Mouse (Mus musculus): ENCODE data around the gene Spsb4. TPM values are rescaled to one million over a fixed set of nuclear protein-coding genes. Genes with fewer than 3 reads are reported as not detected.
A peak's percentile ranks its signal among the peaks of the same experiment; 100 is the strongest.

Gene Spsb4
- polyA plus RNA-seq, 2 experiments, result 19.9 to 28.4 TPM

DNA sequence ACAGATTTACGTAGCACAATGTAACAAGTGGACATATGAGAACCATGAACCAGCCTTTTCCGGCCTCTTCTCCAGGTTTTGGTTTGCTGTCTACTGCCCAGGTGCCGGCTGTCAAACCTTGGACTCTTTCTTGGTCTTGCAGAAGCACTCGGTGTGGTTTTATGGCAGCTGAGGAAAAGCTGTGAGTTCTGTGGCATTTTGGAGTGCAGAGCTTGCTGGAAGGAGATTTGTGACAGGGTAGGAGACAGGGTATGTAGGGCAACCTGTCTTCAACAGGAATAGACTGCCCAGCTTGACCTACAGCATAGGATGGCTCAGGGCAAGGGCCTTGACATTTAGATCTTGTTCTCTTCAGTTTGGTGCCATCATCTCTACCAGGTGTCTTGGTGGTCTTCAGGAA is 4.3 kb upstream of the Spsb4 start:
- no peak for TF ChIP-seq POLR2A (IDR thresholded peaks at IDR 0.05; ENCODE audit: borderline replicate concordance, extremely low read depth, insufficient read depth, insufficient read length)
- H3K9ac ChIP-seq (ENCODE audit: low read depth, low read length, severe bottlenecking), result no peak overlapping the region
- ATAC-seq (ENCODE audit: low FRiP score, low read depth), result no peak
- 86% methylated on average over 4 of the region's 4 CpGs for WGBS
- H3K4me1 ChIP-seq (ENCODE audit: control insufficient read depth, insufficient read depth, low read length), result peaks cover 18% of the 10 kb centered on the region
- H3K36me3 ChIP-seq (ENCODE audit: control insufficient read depth, insufficient read depth, low read length), result no peaks in the 10 kb centered on the region
- H3K27ac ChIP-seq (replicated peaks; ENCODE audit: low read depth, low read length), result no peak overlapping the region
- no peak overlapping the region for H3K4me3 ChIP-seq (replicated peaks; ENCODE audit: low read length)
- H3K27me3 ChIP-seq (ENCODE audit: control insufficient read depth, insufficient read depth, low read length), result no peaks in the 10 kb centered on the region
- H3K9me3 ChIP-seq (ENCODE audit: control insufficient read depth, low read length), result no peaks in the 10 kb centered on the region
- no peak overlapping the region for H3K4me2 ChIP-seq (replicated peaks; ENCODE audit: low read depth, low read length, severe bottlenecking)
- no peak for DNase-seq (ENCODE audit: low spot score)

GRCm38 (mm10) chr9:97022371-97022770 is 3.7 kb upstream of the Spsb4 start:
- H3K36me3 ChIP-seq (ENCODE audit: control insufficient read depth, insufficient read depth, low read length), result no peaks in the 10 kb centered on the region
- H3K9ac ChIP-seq (ENCODE audit: low read depth, low read length, severe bottlenecking), result no peak overlapping the region
- peaks cover 20% of the 10 kb centered on the region for H3K4me1 ChIP-seq (ENCODE audit: control insufficient read depth, insufficient read depth, low read length)
- DNase-seq (ENCODE audit: low spot score), result no peak
- H3K9me3 ChIP-seq (ENCODE audit: control insufficient read depth, low read length), result no peaks in the 10 kb centered on the region
- no peak for ATAC-seq (ENCODE audit: low FRiP score, low read depth)
- H3K27me3 ChIP-seq (ENCODE audit: control insufficient read depth, insufficient read depth, low read length), result no peaks in the 10 kb centered on the region
- H3K4me3 ChIP-seq (replicated peaks; ENCODE audit: low read length), result no peak overlapping the region
- H3K4me2 ChIP-seq (replicated peaks; ENCODE audit: low read depth, low read length, severe bottlenecking), result no peak overlapping the region
- WGBS, result 93% methylated on average over 5 of the region's 5 CpGs
- TF ChIP-seq POLR2A (IDR thresholded peaks at IDR 0.05; ENCODE audit: borderline replicate concordance, extremely low read depth, insufficient read depth, insufficient read length), result no peak
- no peak overlapping the region for H3K27ac ChIP-seq (replicated peaks; ENCODE audit: low read depth, low read length)

GRCm38 (mm10) chr9:97020152-97020551 is 1.5 kb upstream of the Spsb4 start:
- H3K4me1 ChIP-seq (ENCODE audit: control insufficient read depth, insufficient read depth, low read length), result peaks cover 35% of the 10 kb centered on the region
- WGBS, result 81% methylated on average over 8 of the region's 8 CpGs
- H3K4me2 ChIP-seq (replicated peaks; ENCODE audit: low read depth, low read length, severe bottlenecking), result no peak overlapping the region
- H3K4me3 ChIP-seq (replicated peaks; ENCODE audit: low read length), result no peak overlapping the region
- H3K9me3 ChIP-seq (ENCODE audit: control insufficient read depth, low read length), result no peaks in the 10 kb centered on the region
- no peak overlapping the region for H3K27ac ChIP-seq (replicated peaks; ENCODE audit: low read depth, low read length)
- no peaks in the 10 kb centered on the region for H3K36me3 ChIP-seq (ENCODE audit: control insufficient read depth, insufficient read depth, low read length)
- no peak overlapping the region for H3K9ac ChIP-seq (ENCODE audit: low read depth, low read length, severe bottlenecking)
- no peak for TF ChIP-seq POLR2A (IDR thresholded peaks at IDR 0.05; ENCODE audit: borderline replicate concordance, extremely low read depth, insufficient read depth, insufficient read length)
- no peak for ATAC-seq (ENCODE audit: low FRiP score, low read depth)
- no peak for DNase-seq (ENCODE audit: low spot score)
- H3K27me3 ChIP-seq (ENCODE audit: control insufficient read depth, insufficient read depth, low read length), result no peaks in the 10 kb centered on the region

GRCm38 (mm10) chr9:97019686-97020085 is 1.0 kb upstream of the Spsb4 start:
- Histone ChIP-seq H3K27me3 (ENCODE audit: control insufficient read depth, insufficient read depth, low read length) (no peaks in the 10 kb centered on the region), H3K9me3 (ENCODE audit: control insufficient read depth, low read length) (no peaks in the 10 kb centered on the region), H3K4me3 (replicated peaks; ENCODE audit: low read length) (no peak overlapping the region), H3K4me1 (ENCODE audit: control insufficient read depth, insufficient read depth, low read length) (peaks cover 35% of the 10 kb centered on the region), H3K27ac (replicated peaks; ENCODE audit: low read depth, low read length) (no peak overlapping the region), H3K9ac (ENCODE audit: low read depth, low read length, severe bottlenecking) (no peak overlapping the region), H3K4me2 (replicated peaks; ENCODE audit: low read depth, low read length, severe bottlenecking) (no peak overlapping the region), H3K36me3 (ENCODE audit: control insufficient read depth, insufficient read depth, low read length) (peaks cover under 1% of the 10 kb centered on the region; the same call in 1 of the 2 replicates)
- DNase-seq (ENCODE audit: low spot score) (no peak), ATAC-seq (ENCODE audit: low FRiP score, low read depth) (no peak)
- WGBS, result 52% methylated on average over 2 of the region's 2 CpGs
- no peak for TF ChIP-seq POLR2A (IDR thresholded peaks at IDR 0.05; ENCODE audit: borderline replicate concordance, extremely low read depth, insufficient read depth, insufficient read length)

- ATAC-seq (ENCODE audit: low FRiP score, low read depth) (no peak), DNase-seq (ENCODE audit: low spot score) (no peak)
- peak overlapping the region; percentile 77 for H3K4me3 ChIP-seq (replicated peaks; ENCODE audit: low read length)
- H3K9me3 ChIP-seq (ENCODE audit: control insufficient read depth, low read length), result no peaks in the 10 kb centered on the region
- H3K27me3 ChIP-seq (ENCODE audit: control insufficient read depth, insufficient read depth, low read length), result no peaks in the 10 kb centered on the region
- peak overlapping the region; percentile 88; the same call in 1 of the 2 replicates for H3K27ac ChIP-seq (replicated peaks; ENCODE audit: low read depth, low read length)
- H3K36me3 ChIP-seq (ENCODE audit: control insufficient read depth, insufficient read depth, low read length), result peaks cover 2% of the 10 kb centered on the region; the same call in 1 of the 2 replicates
- no peak for TF ChIP-seq POLR2A (IDR thresholded peaks at IDR 0.05; ENCODE audit: borderline replicate concordance, extremely low read depth, insufficient read depth, insufficient read length)
- H3K4me2 ChIP-seq (replicated peaks; ENCODE audit: low read depth, low read length, severe bottlenecking), result peak overlapping the region; percentile 96
- peak overlapping the region; percentile 83; the same call in 1 of the 2 replicates for H3K9ac ChIP-seq (ENCODE audit: low read depth, low read length, severe bottlenecking)
- peaks cover 33% of the 10 kb centered on the region for H3K4me1 ChIP-seq (ENCODE audit: control insufficient read depth, insufficient read depth, low read length)
- 4% methylated on average over 11 of the region's 11 CpGs for WGBS
These were observed 588 bp upstream of the Spsb4 start for GRCm38 (mm10) chr9:97019231-97019630.

Measured in limb, embryonic 14.5 days (tissue).